Mouse (Mus musculus): Measurements from ENCODE around the gene Ankrd55. TPM values are rescaled to one million over a fixed set of nuclear protein-coding genes. Genes with fewer than 3 reads are reported as not detected.

Gene Ankrd55
- total RNA-seq, 2 experiments from 2014 or later: 0.67 TPM; not detected in 1

- ATAC-seq (replicated peaks; ENCODE audit: poor library complexity, severe bottlenecking): peak; percentile 94
Observed at GRCm38 (mm10) chr13:112365762-112366161, 77.5 kb downstream of the Ankrd55 start.

- no peak for ATAC-seq (replicated peaks; ENCODE audit: poor library complexity, severe bottlenecking)
Observed at GRCm38 (mm10) chr13:112366321-112367029, 78.2 kb downstream of the Ankrd55 start.

- no peak for ATAC-seq (replicated peaks; ENCODE audit: poor library complexity, severe bottlenecking)
Observed at GRCm38 (mm10) chr13:112371729-112372128, 83.5 kb downstream of the Ankrd55 start.

GRCm38 (mm10) chr13:112375766-112376165 is 87.5 kb downstream of the Ankrd55 start:
- ATAC-seq (replicated peaks; ENCODE audit: poor library complexity, severe bottlenecking): no peak

- ATAC-seq (replicated peaks; ENCODE audit: poor library complexity, severe bottlenecking): peak; percentile 20; the same call in 1 of the 2 replicates
Observed at GRCm38 (mm10) chr13:112378782-112379305, 90.6 kb downstream of the Ankrd55 start.

- ATAC-seq (replicated peaks; ENCODE audit: poor library complexity, severe bottlenecking): no peak
Observed at GRCm38 (mm10) chr13:112381476-112381875, 93.2 kb downstream of the Ankrd55 start.

GRCm38 (mm10) chr13:112382457-112382856 is 94.2 kb downstream of the Ankrd55 start:
- no peak for ATAC-seq (replicated peaks; ENCODE audit: poor library complexity, severe bottlenecking)

- no peak for ATAC-seq (replicated peaks; ENCODE audit: poor library complexity, severe bottlenecking)
Observed at GRCm38 (mm10) chr13:112382956-112383355, 94.7 kb downstream of the Ankrd55 start.

GRCm38 (mm10) chr13:112383941-112384659 is 95.8 kb downstream of the Ankrd55 start:
- ATAC-seq (replicated peaks; ENCODE audit: poor library complexity, severe bottlenecking): no peak

- no peak for ATAC-seq (replicated peaks; ENCODE audit: poor library complexity, severe bottlenecking)
Observed at GRCm38 (mm10) chr13:112385040-112385439, 96.8 kb downstream of the Ankrd55 start.

- ATAC-seq (replicated peaks; ENCODE audit: poor library complexity, severe bottlenecking): peak; percentile 57
Observed at GRCm38 (mm10) chr13:112386494-112387075, 98.3 kb downstream of the Ankrd55 start.

- peak; percentile 72 for ATAC-seq (replicated peaks; ENCODE audit: poor library complexity, severe bottlenecking)
Observed at GRCm38 (mm10) chr13:112387279-112387678, 99.0 kb downstream of the Ankrd55 start.

- no peak for ATAC-seq (replicated peaks; ENCODE audit: poor library complexity, severe bottlenecking)
Observed at GRCm38 (mm10) chr13:112388176-112388575, 99.9 kb downstream of the Ankrd55 start.

- no peak for ATAC-seq (replicated peaks; ENCODE audit: poor library complexity, severe bottlenecking)
Observed at GRCm38 (mm10) chr13:112390206-112390605, 102.0 kb downstream of the Ankrd55 start.

- no peak for ATAC-seq (replicated peaks; ENCODE audit: poor library complexity, severe bottlenecking)
Observed at GRCm38 (mm10) chr13:112391354-112391753, 103.1 kb downstream of the Ankrd55 start.

- no peak for ATAC-seq (replicated peaks; ENCODE audit: poor library complexity, severe bottlenecking)
Observed at GRCm38 (mm10) chr13:112393356-112393755, 105.1 kb downstream of the Ankrd55 start.

- no peak for ATAC-seq (replicated peaks; ENCODE audit: poor library complexity, severe bottlenecking)
Observed at GRCm38 (mm10) chr13:112394271-112394670, 106.0 kb downstream of the Ankrd55 start.

GRCm38 (mm10) chr13:112404723-112405122 is 116.5 kb downstream of the Ankrd55 start:
- ATAC-seq (replicated peaks; ENCODE audit: poor library complexity, severe bottlenecking): no peak

- no peak for ATAC-seq (replicated peaks; ENCODE audit: poor library complexity, severe bottlenecking)
Observed at GRCm38 (mm10) chr13:112405184-112405583, 116.9 kb downstream of the Ankrd55 start.

- ATAC-seq (replicated peaks; ENCODE audit: poor library complexity, severe bottlenecking): no peak
Observed at GRCm38 (mm10) chr13:112406618-112407017, 118.4 kb downstream of the Ankrd55 start.

- ATAC-seq (replicated peaks; ENCODE audit: poor library complexity, severe bottlenecking): no peak
Observed at GRCm38 (mm10) chr13:112407181-112407700, 119.0 kb downstream of the Ankrd55 start.

All from granulocyte monocyte progenitor cell, adult 5-6 weeks (primary cell).